12 mouse cellular contexts compared by ENCODE assay signal in the genomic region with DNA sequence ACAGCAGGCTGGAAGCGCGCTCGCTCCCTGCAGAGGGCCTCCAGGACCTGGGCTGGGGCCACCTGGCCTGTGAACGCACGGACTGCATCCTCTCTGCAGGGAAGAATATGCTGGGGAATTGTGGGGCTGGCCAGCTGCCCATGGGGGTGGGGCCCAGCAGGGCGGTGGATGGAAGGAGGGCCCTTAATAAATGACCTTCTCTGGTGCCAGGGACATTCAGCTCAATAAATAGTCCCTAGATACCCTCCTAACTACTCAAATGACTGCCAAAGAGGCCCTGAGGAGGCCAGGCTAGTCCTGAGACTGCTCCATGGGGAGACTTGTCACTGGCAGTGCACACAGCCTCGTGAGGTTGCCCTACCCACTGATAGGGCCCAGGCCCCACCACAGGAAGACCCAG. TPM values are rescaled to one million over a fixed set of nuclear protein-coding genes. Genes with fewer than 3 reads are reported as not detected.
DNase-seq lines count a peak whose midpoint lies in the region; ATAC-seq lines count a peak whose summit lies in the region.
"Had no signal": no experiment of that assay in that cellular context is flagged by ENCODE, and none has a peak within 500 bp of the region (broad histone marks: within the 10 kb centered on the region; RNA-seq: fewer than 3 reads in every experiment).

No protein-coding gene starts in this region.

- H3K4me3 ChIP-seq in forebrain, embryonic 12.5 days (replicated peaks): no peak overlapping the region
- H3K4me3 ChIP-seq in forebrain, embryonic 15.5 days: no peak overlapping the region
- no peak overlapping the region for H3K4me3 ChIP-seq in kidney, embryonic 16.5 days (ENCODE audit: low read length)
- peak overlapping the region; percentile 79; the same call in 1 of the 2 replicates for H3K4me3 ChIP-seq in limb, embryonic 10.5 days

- H3K36me3 ChIP-seq in forebrain, embryonic 12.5 days (replicated peaks): peaks cover 51% of the 10 kb centered on the region
- H3K36me3 ChIP-seq in forebrain, embryonic 15.5 days: peaks cover 39% of the 10 kb centered on the region
- H3K36me3 ChIP-seq in kidney, embryonic 16.5 days (ENCODE audit: insufficient read depth, low read length): peaks cover 36% of the 10 kb centered on the region
- H3K36me3 ChIP-seq in limb, embryonic 10.5 days: peaks cover 60% of the 10 kb centered on the region

- H3K9ac ChIP-seq in forebrain, embryonic 12.5 days: peak overlapping the region; percentile 36; the same call in 1 of the 2 replicates
- no peak overlapping the region for H3K9ac ChIP-seq in forebrain, embryonic 15.5 days (replicated peaks)
- H3K9ac ChIP-seq in kidney, embryonic 16.5 days (replicated peaks; ENCODE audit: low read length): no peak overlapping the region
- H3K9ac ChIP-seq: liver, postnatal 0 days had no signal

- DNase-seq in kidney, postnatal 10 days: peak; percentile 57
- DNase-seq in cerebellum, postnatal 25 days: peak; percentile 70 to 80
- no peak for DNase-seq in limb, embryonic 10.5 days (ENCODE audit: low spot score)
- no peak for DNase-seq in embryo, embryonic 10 days (ENCODE audit: low spot score)
- no peak for DNase-seq in left cerebral cortex, adult 8-10 months (ENCODE audit: low spot score in 2 of 2)
- DNase-seq: embryo, embryonic 11 days; liver, postnatal 0 days; thymus, postnatal 14 days had no signal

- no peak for ATAC-seq in forebrain, embryonic 12.5 days (ENCODE audit: low FRiP score)
- ATAC-seq in forebrain, embryonic 15.5 days (replicated peaks): no peak
- no peak for ATAC-seq in kidney, embryonic 16.5 days (ENCODE audit: low FRiP score, low TSS enrichment)
- ATAC-seq: liver, postnatal 0 days had no signal

- H3K27ac ChIP-seq in forebrain, embryonic 12.5 days: no peak overlapping the region
- H3K27ac ChIP-seq in forebrain, embryonic 15.5 days (replicated peaks): no peak overlapping the region
- H3K27ac ChIP-seq in kidney, embryonic 16.5 days (ENCODE audit: low read length): no peak overlapping the region
- H3K27ac ChIP-seq in limb, embryonic 10.5 days: no peak overlapping the region

- H3K9me3 ChIP-seq in forebrain, embryonic 12.5 days: no peaks in the 10 kb centered on the region
- H3K9me3 ChIP-seq in forebrain, embryonic 15.5 days: no peaks in the 10 kb centered on the region
- no peaks in the 10 kb centered on the region for H3K9me3 ChIP-seq in kidney, embryonic 16.5 days (ENCODE audit: low read length)
- H3K9me3 ChIP-seq in limb, embryonic 10.5 days (replicated peaks): no peaks in the 10 kb centered on the region

- no peaks in the 10 kb centered on the region for H3K27me3 ChIP-seq in forebrain, embryonic 12.5 days
- H3K27me3 ChIP-seq in forebrain, embryonic 15.5 days: no peaks in the 10 kb centered on the region
- no peaks in the 10 kb centered on the region for H3K27me3 ChIP-seq in kidney, embryonic 16.5 days (ENCODE audit: insufficient read depth, low read length)
- H3K27me3 ChIP-seq in limb, embryonic 10.5 days (ENCODE audit: low read depth, poor library complexity, severe bottlenecking): no peaks in the 10 kb centered on the region

- no peak overlapping the region for H3K4me2 ChIP-seq in forebrain, embryonic 12.5 days
- no peak overlapping the region for H3K4me2 ChIP-seq in forebrain, embryonic 15.5 days (replicated peaks)
- H3K4me2 ChIP-seq in kidney, embryonic 16.5 days (replicated peaks; ENCODE audit: low read depth, low read length): no peak overlapping the region

- peaks cover 24% of the 10 kb centered on the region for H3K4me1 ChIP-seq in forebrain, embryonic 12.5 days
- peaks cover 21% of the 10 kb centered on the region for H3K4me1 ChIP-seq in forebrain, embryonic 15.5 days
- peaks cover 16% of the 10 kb centered on the region for H3K4me1 ChIP-seq in kidney, embryonic 16.5 days (ENCODE audit: insufficient read depth, low read length)
- peaks cover 30% of the 10 kb centered on the region for H3K4me1 ChIP-seq in limb, embryonic 10.5 days

- 80% methylated on average over 7 of the region's 7 CpGs for WGBS in forebrain, embryonic 12.5 days
- WGBS in forebrain, embryonic 15.5 days: 74% methylated on average over 7 of the region's 7 CpGs
- WGBS in kidney, embryonic 16.5 days: 81% methylated on average over 7 of the region's 7 CpGs
- 88% methylated on average over 7 of the region's 7 CpGs for WGBS in limb, embryonic 10.5 days

RNA-seq across cellular contexts. Expression of gene Haghl, which starts 2.4 kb away (rescaled TPM):
- polyA plus RNA-seq in forebrain, embryonic 12.5 days (2016; fragmentation: Nextera tagmentation; extraction: Ambion mirVana): 99.1 and 100 TPM in 2 replicates
- 115 and 121 TPM in 2 replicates for polyA plus RNA-seq in forebrain, embryonic 15.5 days (2015; fragmentation: Nextera tagmentation; extraction: Ambion mirVana)
- polyA plus RNA-seq in kidney, embryonic 16.5 days (2015; fragmentation: Nextera tagmentation; extraction: Ambion mirVana): 79.8 and 83.7 TPM in 2 replicates
- 59.7 and 80.7 TPM in 2 replicates for polyA plus RNA-seq in limb, embryonic 10.5 days (2016; fragmentation: Nextera tagmentation; extraction: Ambion mirVana)
- 100 to 1,000 TPM; 120 to 140 (median 140) TPM for total RNA-seq in left cerebral cortex, adult 8-10 months (2022)

RNA-seq across cellular contexts. Expression of gene Ccdc78, which starts 3.3 kb away (rescaled TPM):
- polyA plus RNA-seq in forebrain, embryonic 12.5 days (2016; fragmentation: Nextera tagmentation; extraction: Ambion mirVana): 0.32 and 0.69 TPM in 2 replicates
- polyA plus RNA-seq in forebrain, embryonic 15.5 days (2015; fragmentation: Nextera tagmentation; extraction: Ambion mirVana): 0.17 and 0.26 TPM in 2 replicates
- polyA plus RNA-seq in kidney, embryonic 16.5 days (2015; fragmentation: Nextera tagmentation; extraction: Ambion mirVana): 0.16 and 0.46 TPM in 2 replicates
- 0.44 and 0.50 TPM in 2 replicates for polyA plus RNA-seq in limb, embryonic 10.5 days (2016; fragmentation: Nextera tagmentation; extraction: Ambion mirVana)
- total RNA-seq in left cerebral cortex, adult 8-10 months (2022): under 1 TPM in 3 of 4 experiments, not detected in 1; 0.37 to 0.84 (median 0.37) TPM
- total RNA-seq: monocyte, adult 5-6 weeks had no signal
- polyA plus RNA-seq: liver, postnatal 0 days had no signal

RNA-seq across cellular contexts. Expression of gene Narfl, which starts 9.5 kb away (rescaled TPM):
- polyA plus RNA-seq in forebrain, embryonic 12.5 days (2016; fragmentation: Nextera tagmentation; extraction: Ambion mirVana): 25.6 and 26.0 TPM in 2 replicates
- polyA plus RNA-seq in forebrain, embryonic 15.5 days (2015; fragmentation: Nextera tagmentation; extraction: Ambion mirVana): 30.9 and 31.2 TPM in 2 replicates
- 37.9 and 39.2 TPM in 2 replicates for polyA plus RNA-seq in kidney, embryonic 16.5 days (2015; fragmentation: Nextera tagmentation; extraction: Ambion mirVana)
- polyA plus RNA-seq in limb, embryonic 10.5 days (2016; fragmentation: Nextera tagmentation; extraction: Ambion mirVana): 21.2 and 26.8 TPM in 2 replicates
- 10 to 100 TPM; 32.1 to 40.6 (median 37.2) TPM for total RNA-seq in left cerebral cortex, adult 8-10 months (2022)

RNA-seq across cellular contexts. Expression of gene Fam173a, which starts 9.6 kb away (rescaled TPM):
- 76.7 and 80.8 TPM in 2 replicates for polyA plus RNA-seq in forebrain, embryonic 12.5 days (2016; fragmentation: Nextera tagmentation; extraction: Ambion mirVana)
- 71.4 and 84.2 TPM in 2 replicates for polyA plus RNA-seq in forebrain, embryonic 15.5 days (2015; fragmentation: Nextera tagmentation; extraction: Ambion mirVana)
- 105 and 109 TPM in 2 replicates for polyA plus RNA-seq in kidney, embryonic 16.5 days (2015; fragmentation: Nextera tagmentation; extraction: Ambion mirVana)
- polyA plus RNA-seq in limb, embryonic 10.5 days (2016; fragmentation: Nextera tagmentation; extraction: Ambion mirVana): 55.6 and 63.3 TPM in 2 replicates
- 10 to 100 TPM; 83.6 to 99.1 (median 88.6) TPM for total RNA-seq in left cerebral cortex, adult 8-10 months (2022)

RNA-seq across cellular contexts. Expression of gene AC134908.4, which starts 12.4 kb away (rescaled TPM):
- polyA plus RNA-seq in forebrain, embryonic 12.5 days (2016; fragmentation: Nextera tagmentation; extraction: Ambion mirVana): not detected in 2 replicates
- polyA plus RNA-seq in forebrain, embryonic 15.5 days (2015; fragmentation: Nextera tagmentation; extraction: Ambion mirVana): not detected in 2 replicates
- polyA plus RNA-seq in kidney, embryonic 16.5 days (2015; fragmentation: Nextera tagmentation; extraction: Ambion mirVana): 0.40 and 0.57 TPM in 2 replicates
- polyA plus RNA-seq in limb, embryonic 10.5 days (2016; fragmentation: Nextera tagmentation; extraction: Ambion mirVana): 0.76 TPM in 1 of 2 replicates, not detected in the other
- 1 to 10 TPM in 2 of 4 experiments, not detected in 2; 1.8 to 3.3 TPM for total RNA-seq in left cerebral cortex, adult 8-10 months (2022)
- total RNA-seq: monocyte, adult 5-6 weeks had no signal
- polyA plus RNA-seq: liver, postnatal 0 days had no signal

Comparison
In these comparisons a context has a peak if more than half of its experiments do, and no peak if none do; other contexts are left out.
1. DNase-seq: peak in kidney, postnatal 10 days (single experiment) and cerebellum, postnatal 25 days (2 of 2); none in limb, embryonic 10.5 days (single experiment), embryo, embryonic 10 days (single experiment) and left cerebral cortex, adult 8-10 months (0 of 2).